Mouse (Mus musculus): ENCODE results near the gene Pde7b.

DNA sequence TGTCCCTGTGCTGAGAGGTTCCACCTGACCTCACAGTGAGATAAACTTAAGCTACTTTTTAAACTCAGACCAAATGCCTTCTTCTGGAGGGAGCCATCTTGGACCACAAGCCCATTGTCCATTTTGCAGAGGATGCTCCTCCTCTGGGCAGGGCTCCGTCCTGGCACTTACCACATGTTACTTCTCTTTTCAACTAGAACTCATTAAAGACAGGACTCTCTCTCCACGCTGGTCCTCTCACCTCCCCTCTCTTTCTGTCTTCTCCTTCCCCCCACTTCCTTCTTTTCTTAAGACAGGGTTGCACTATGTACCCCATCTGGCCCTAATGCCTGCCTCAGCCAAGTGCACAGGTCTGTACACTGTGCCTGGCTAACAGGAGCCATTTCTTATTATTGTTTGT lies 217.8 kb downstream of the Pde7b start:
- TF ChIP-seq CTCF (IDR thresholded peaks at IDR 0.05; ENCODE audit: insufficient read depth, low read depth, low read length) (no peak), POLR2A (IDR thresholded peaks at IDR 0.05; ENCODE audit: insufficient read depth, low read depth, low read length) (no peak)
